In the genomic region with DNA sequence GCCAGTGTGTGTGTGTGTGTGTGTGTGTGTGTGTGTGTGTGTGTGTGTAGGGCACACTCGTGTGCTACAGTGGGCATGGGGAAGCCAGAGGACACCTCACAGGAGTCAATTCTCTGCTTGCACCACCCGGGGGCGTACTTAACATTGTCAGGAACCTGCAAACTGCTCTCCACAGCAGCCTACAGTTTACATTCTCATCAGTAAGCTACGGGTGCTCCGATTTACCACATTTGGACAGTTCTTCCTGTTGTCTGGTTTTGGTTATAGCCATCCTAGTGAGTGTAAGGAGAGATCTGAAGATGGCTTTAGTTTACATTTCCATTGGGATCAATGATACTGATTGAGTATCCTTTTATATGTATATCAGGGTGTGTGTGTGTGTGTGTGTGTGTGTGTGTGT, we compare ENCODE assay signal across 10 mouse cellular contexts. TPM values are rescaled to one million over a fixed set of nuclear protein-coding genes. Genes with fewer than 3 reads are reported as not detected.
DNase-seq lines count a peak whose midpoint lies in the region; ATAC-seq and TF ChIP-seq lines count a peak whose summit lies in the region.
"Had no signal": no experiment of that assay in that cellular context is flagged by ENCODE, and none has a peak within 500 bp of the region (broad histone marks: within the 10 kb centered on the region; RNA-seq: fewer than 3 reads in every experiment).

No protein-coding gene starts in this region.

- ATAC-seq in megakaryocyte progenitor cell, adult 5-6 weeks (replicated peaks; ENCODE audit: poor library complexity) = peak; percentile 57
- ATAC-seq in midbrain, embryonic 15.5 days (replicated peaks) = no peak
- ATAC-seq in activated CD4-positive, CD25-positive, alpha-beta regulatory T cell, adult 4 months = no peak

- TF ChIP-seq RAD21 in CH12.LX (IDR thresholded peaks at IDR 0.05; ENCODE audit: low read depth, low read length) = peak; percentile 20

- 68% methylated on average over 5 of the region's 5 CpGs for WGBS in midbrain, embryonic 15.5 days

- H3K9ac ChIP-seq in CH12.LX (ENCODE audit: insufficient read depth, low read depth) = no peak overlapping the region
- no peak overlapping the region for H3K9ac ChIP-seq in midbrain, embryonic 15.5 days
- H3K9ac ChIP-seq: forebrain, embryonic 13.5 days had no signal

- no peak for DNase-seq in gastrocnemius, adult 2 months
- DNase-seq in gastrocnemius, adult 8-10 months (ENCODE audit: low spot score in 2 of 2) = no peak
- DNase-seq in CH12.LX (ENCODE audit: extremely low read depth) = no peak
- DNase-seq in ZHBTc4 (ENCODE audit: low read depth, low spot score) = peak; percentile 71
- DNase-seq: lung, postnatal 14 days had no signal

- peaks cover 6 to 9% of the 10 kb centered on the region in 2 experiments; a peak in 2 of 4 replicates for H3K4me1 ChIP-seq in CH12.LX (ENCODE audit: control insufficient read depth in 1 of 2, insufficient read depth in 2 of 2)
- peaks cover 3% of the 10 kb centered on the region; the same call in 1 of the 2 replicates for H3K4me1 ChIP-seq in midbrain, embryonic 15.5 days

- H3K4me2 ChIP-seq in CH12.LX (ENCODE audit: insufficient read depth, low read depth, poor library complexity, severe bottlenecking) = no peak overlapping the region
- no peak overlapping the region for H3K4me2 ChIP-seq in midbrain, embryonic 15.5 days
- H3K4me2 ChIP-seq: forebrain, embryonic 13.5 days had no signal

- no peaks in the 10 kb centered on the region for H3K79me2 ChIP-seq in CH12.LX (replicated peaks; ENCODE audit: control insufficient read depth, extremely low read depth, insufficient read depth, poor library complexity, severe bottlenecking)

- intact Hi-C loops in gastrocnemius, adult 2 months (cut with DNase I) = no loop called here

- H3K9me3 ChIP-seq in CH12.LX (replicated peaks; ENCODE audit: low read length) = no peaks in the 10 kb centered on the region
- H3K9me3 ChIP-seq in midbrain, embryonic 15.5 days = no peaks in the 10 kb centered on the region
- H3K9me3 ChIP-seq: forebrain, embryonic 13.5 days; hindbrain, embryonic 10.5 days had no signal

- dilution Hi-C loops in CH12.LX (cut with MboI; ENCODE audit: extremely low pct_ligation_motif_present, extremely low pct_unique_long_range_greater_than_20kb, low sequenced_read_pairs) = no loop called here

- H3K36me3 ChIP-seq in CH12.LX (replicated peaks in 1 of 2; ENCODE audit: control insufficient read depth in 1 of 2, insufficient read depth in 1 of 2, low read length in 1 of 2) = no peaks in the 10 kb centered on the region
- H3K36me3 ChIP-seq in midbrain, embryonic 15.5 days (replicated peaks) = no peaks in the 10 kb centered on the region
- H3K36me3 ChIP-seq: hindbrain, embryonic 10.5 days had no signal

- no peak for TF ChIP-seq EP300 in CH12.LX (IDR thresholded peaks at IDR 0.05; ENCODE audit: low read length)

- no peak overlapping the region for H3K4me3 ChIP-seq in gastrocnemius, adult 2 months
- no peak overlapping the region for H3K4me3 ChIP-seq in CH12.LX (replicated peaks in 1 of 3; ENCODE audit: low read depth in 2 of 3, low read length in 2 of 3, poor library complexity in 1 of 3)
- no peak overlapping the region for H3K4me3 ChIP-seq in midbrain, embryonic 15.5 days
- H3K4me3 ChIP-seq: forebrain, embryonic 13.5 days; hindbrain, embryonic 10.5 days had no signal

- H3K27ac ChIP-seq in gastrocnemius, adult 2 months = no peak overlapping the region
- H3K27ac ChIP-seq in CH12.LX (ENCODE audit: insufficient read depth, low read depth) = no peak overlapping the region
- no peak overlapping the region for H3K27ac ChIP-seq in midbrain, embryonic 15.5 days
- H3K27ac ChIP-seq: forebrain, embryonic 13.5 days; hindbrain, embryonic 10.5 days had no signal

- no peak for TF ChIP-seq POLR2A in CH12.LX (IDR thresholded peaks at IDR 0.05; ENCODE audit: low read depth, low read length)

- in situ Hi-C loops in CH12.LX (cut with MboI; ENCODE audit: low pct_ligation_motif_present, low pct_unique_long_range_greater_than_20kb, low sequenced_read_pairs) = loop anchor here (5.0 to 10.0 kb wide), 2 partner anchors 197 to 265 kb away; no protein-coding TSS in a partner anchor

- H3K27me3 ChIP-seq in CH12.LX (replicated peaks) = no peaks in the 10 kb centered on the region
- no peaks in the 10 kb centered on the region for H3K27me3 ChIP-seq in midbrain, embryonic 15.5 days (replicated peaks)
- H3K27me3 ChIP-seq: forebrain, embryonic 13.5 days had no signal

- peak; percentile 23; the same call in 1 of the 2 replicates for TF ChIP-seq CTCF in gastrocnemius, adult 2 months (IDR thresholded peaks at IDR 0.05)
- peak in 1 of 2 experiments; percentile 36; a peak in 2 of 4 replicates for TF ChIP-seq CTCF in CH12.LX (conservative IDR thresholded peaks at IDR 0.05 in 1 of 2, IDR thresholded peaks at IDR 0.05 in 1 of 2; ENCODE audit: low read depth in 2 of 2, low read length in 2 of 2)

TF ChIP-seq in CH12.LX, 34 proteins besides CTCF, POLR2A, EP300 and RAD21:
- TF ChIP-seq NRF1 (IDR thresholded peaks at IDR 0.05; ENCODE audit: low read depth, low read length) = no peak
- TF ChIP-seq SIN3A (IDR thresholded peaks at IDR 0.05; ENCODE audit: low read length) = no peak
- TF ChIP-seq SMC3 (IDR thresholded peaks at IDR 0.05; ENCODE audit: low read depth, low read length) = peak; percentile 32; the same call in 1 of the 2 replicates

RNA-seq across cellular contexts. Expression of gene Armc2, which starts 11.3 kb away (rescaled TPM):
- under 1 TPM; 0.23 to 0.84 TPM for total RNA-seq in gastrocnemius, adult 2 months (2021)
- under 1 TPM; 0.20 to 0.70 (median 0.41) TPM for total RNA-seq in gastrocnemius, adult 8-10 months (2022)
- 0.34 and 0.71 TPM in 2 replicates for total RNA-seq in CH12.LX (2012; rRNA removed)
- total RNA-seq in CH12.LX (2014; rRNA removed) = 0.66 and 0.90 TPM in 2 replicates
- polyA plus RNA-seq in CH12.LX (2012; ENCODE audit: insufficient read length, low read depth) = 0.79 and 0.99 TPM in 2 replicates
- 0.85 and 1.7 TPM in 2 replicates for total RNA-seq in megakaryocyte progenitor cell, adult 5-6 weeks (2015)
- 0.46 TPM in 1 of 2 replicates, not detected in the other for total RNA-seq in megakaryocyte progenitor cell, adult 5-6 weeks (2017)
- 11.3 and 11.9 TPM in 2 replicates for polyA plus RNA-seq in midbrain, embryonic 15.5 days (2015; fragmentation: Nextera tagmentation; extraction: Ambion mirVana)
- polyA plus RNA-seq in activated CD4-positive, CD25-positive, alpha-beta regulatory T cell, adult 4 months (2017; shearing (Covaris generic)) = under 1 TPM; 0.32 to 0.46 TPM
